Comparison of ENCODE assay signal across 28 mouse cellular contexts in the genomic region with DNA sequence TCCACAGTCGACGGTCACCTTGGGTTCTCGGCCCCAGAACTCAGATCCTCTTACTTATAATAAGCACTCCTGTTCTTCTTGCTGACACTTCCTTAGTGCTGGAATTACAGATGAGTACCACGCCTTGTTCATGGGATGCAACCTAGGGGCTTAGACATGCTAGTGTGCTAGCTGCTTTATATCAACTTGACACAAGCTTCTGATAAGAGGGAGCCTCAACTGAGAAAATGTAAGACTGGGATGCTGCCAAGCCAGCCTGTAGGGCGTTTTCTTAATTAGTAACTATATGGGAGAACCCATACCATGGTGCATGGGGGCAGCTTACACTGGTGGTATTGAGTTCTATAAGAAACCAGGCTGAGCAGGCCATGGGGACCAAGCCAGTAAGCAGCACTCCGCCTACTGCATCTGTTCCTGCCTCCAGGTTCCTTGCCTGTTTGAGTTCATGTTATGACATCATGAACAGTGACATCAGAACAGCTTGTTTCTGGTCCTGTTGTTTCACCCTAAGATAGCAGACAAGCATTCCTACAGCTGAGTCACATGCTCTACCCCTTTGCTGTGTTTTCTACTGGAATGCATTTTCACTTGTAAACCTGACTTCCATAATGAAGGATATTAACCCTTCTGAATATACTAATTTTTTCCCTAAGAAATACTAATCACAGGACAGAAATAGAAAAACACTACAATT. TPM values are rescaled to one million over a fixed set of nuclear protein-coding genes. Genes with fewer than 3 reads are reported as not detected.
DNase-seq lines count a peak whose midpoint lies in the region; ATAC-seq and TF ChIP-seq lines count a peak whose summit lies in the region.
"Had no signal": no experiment of that assay in that cellular context is flagged by ENCODE, and none has a peak within 500 bp of the region (broad histone marks: within the 10 kb centered on the region; RNA-seq: fewer than 3 reads in every experiment).

No protein-coding gene starts in this region.

- H3K27ac ChIP-seq in heart, embryonic 11.5 days (ENCODE audit: low read depth, low read length) = 0 out of 2 replicates have a peak overlapping the region, but pooled peaks have one; percentile 29
- 0 out of 2 replicates have a peak overlapping the region, but pooled peaks have one; percentile 33 for H3K27ac ChIP-seq in heart, embryonic 15.5 days
- H3K27ac ChIP-seq in heart, embryonic 10.5 days = no peak overlapping the region
- peak overlapping the region; percentile 82 for H3K27ac ChIP-seq in MEL (ENCODE audit: control insufficient read depth, low read depth, low read length)
- H3K27ac ChIP-seq in lung, postnatal 0 days (ENCODE audit: low read length) = no peak overlapping the region
- H3K27ac ChIP-seq: embryonic facial prominence, embryonic 13.5 days; forebrain, embryonic 10.5 days; forebrain, embryonic 13.5 days; hindbrain, embryonic 10.5 days; intestine, embryonic 15.5 days had no signal

- no peaks in the 10 kb centered on the region for H3K27me3 ChIP-seq in heart, embryonic 11.5 days (ENCODE audit: control insufficient read depth, insufficient read depth, low read length)
- no peaks in the 10 kb centered on the region for H3K27me3 ChIP-seq in heart, embryonic 15.5 days
- no peaks in the 10 kb centered on the region for H3K27me3 ChIP-seq in heart, embryonic 10.5 days (ENCODE audit: insufficient read depth, poor library complexity, severe bottlenecking)
- no peaks in the 10 kb centered on the region for H3K27me3 ChIP-seq in MEL (ENCODE audit: control insufficient read depth in 1 of 2, insufficient read depth in 2 of 2, low read length in 2 of 2)
- no peaks in the 10 kb centered on the region for H3K27me3 ChIP-seq in lung, postnatal 0 days (replicated peaks; ENCODE audit: insufficient read depth, low read length)
- H3K27me3 ChIP-seq: embryonic facial prominence, embryonic 13.5 days; forebrain, embryonic 13.5 days; heart, embryonic 12.5 days; hindbrain, embryonic 13.5 days; intestine, embryonic 15.5 days; Patski had no signal

- no peak overlapping the region for H3K4me3 ChIP-seq in heart, embryonic 11.5 days (ENCODE audit: low read depth, low read length)
- H3K4me3 ChIP-seq in heart, embryonic 15.5 days = no peak overlapping the region
- H3K4me3 ChIP-seq in heart, embryonic 10.5 days = no peak overlapping the region
- no peak overlapping the region for H3K4me3 ChIP-seq in MEL (ENCODE audit: control insufficient read depth in 1 of 2, insufficient read depth in 1 of 2, low read depth in 2 of 2, low read length in 2 of 2)
- H3K4me3 ChIP-seq in lung, postnatal 0 days (ENCODE audit: low read depth, low read length) = no peak overlapping the region
- H3K4me3 ChIP-seq: embryonic facial prominence, embryonic 13.5 days; forebrain, embryonic 10.5 days; forebrain, embryonic 13.5 days; heart, embryonic 12.5 days; hindbrain, embryonic 10.5 days; hindbrain, embryonic 13.5 days; intestine, embryonic 15.5 days had no signal

- DNase-seq in heart, postnatal 4 days = no peak
- no peak for DNase-seq in heart, embryonic 10.5 days (ENCODE audit: low spot score)
- DNase-seq in MEL (ENCODE audit: low read depth, low spot score) (peak; percentile 84), MN1 (ENCODE audit: low spot score) (peak; percentile 19)
- DNase-seq in right cerebral cortex, postnatal 14 days = no peak
- no peak for DNase-seq in lung, postnatal 0 days (ENCODE audit: low spot score)
- DNase-seq: adrenal gland, postnatal 10 days; cerebellum, adult 11 months; cerebellum, adult 2 months; cerebellum, adult 9-11 months; cerebellum, postnatal 25 days; gastrocnemius, postnatal 10 days; gastrocnemius, postnatal 36 days; kidney, adult 11 months; kidney, adult 8-10 months had no signal

- peak; percentile 82 to 83 for TF ChIP-seq EP300 in MEL (IDR thresholded peaks at IDR 0.05; ENCODE audit: low read depth in 1 of 2, low read length in 2 of 2)
- TF ChIP-seq EP300 in lung, postnatal 0 days (IDR thresholded peaks at IDR 0.05) = no peak

- no peak for ATAC-seq in heart, embryonic 11.5 days (replicated peaks; ENCODE audit: insufficient number of reproducible peaks, low FRiP score, low TSS enrichment)
- ATAC-seq in heart, embryonic 15.5 days (replicated peaks; ENCODE audit: insufficient number of reproducible peaks, insufficient read depth, low FRiP score, low read depth) = peak; percentile 58; the same call in 1 of the 2 replicates
- no peak for ATAC-seq in lung, postnatal 0 days
- ATAC-seq: CD4-positive, CD25-positive, alpha-beta regulatory T cell, adult 4 months; forebrain, embryonic 13.5 days; forebrain, embryonic 16.5 days; hindbrain, embryonic 16.5 days; intestine, embryonic 15.5 days; Patski had no signal

- no peaks in the 10 kb centered on the region for H3K79me2 ChIP-seq in MEL (ENCODE audit: control insufficient read depth, insufficient read depth, low read length, poor library complexity)

- TF ChIP-seq POLR2A in MEL (IDR thresholded peaks at IDR 0.05; ENCODE audit: control insufficient read depth in 1 of 2, insufficient read depth in 1 of 2, low read depth in 1 of 2, low read length in 2 of 2, poor library complexity in 1 of 2) = no peak

- H3K9ac ChIP-seq in heart, embryonic 11.5 days (ENCODE audit: low read depth, low read length) = no peak overlapping the region
- no peak overlapping the region for H3K9ac ChIP-seq in heart, embryonic 15.5 days
- H3K9ac ChIP-seq in MEL (ENCODE audit: control insufficient read depth, low read depth, low read length, poor library complexity, severe bottlenecking) = no peak overlapping the region
- H3K9ac ChIP-seq in lung, postnatal 0 days (replicated peaks; ENCODE audit: low read depth) = no peak overlapping the region
- H3K9ac ChIP-seq: embryonic facial prominence, embryonic 13.5 days; forebrain, embryonic 13.5 days; heart, embryonic 12.5 days; hindbrain, embryonic 13.5 days; intestine, embryonic 15.5 days had no signal

- H3K9me3 ChIP-seq in heart, embryonic 11.5 days (replicated peaks; ENCODE audit: control insufficient read depth, low read length) = no peaks in the 10 kb centered on the region
- H3K9me3 ChIP-seq in heart, embryonic 15.5 days (replicated peaks) = no peaks in the 10 kb centered on the region
- no peaks in the 10 kb centered on the region for H3K9me3 ChIP-seq in heart, embryonic 10.5 days
- no peaks in the 10 kb centered on the region for H3K9me3 ChIP-seq in MEL (replicated peaks; ENCODE audit: insufficient read depth, low read length)
- no peaks in the 10 kb centered on the region for H3K9me3 ChIP-seq in lung, postnatal 0 days (ENCODE audit: low read length)
- H3K9me3 ChIP-seq: embryonic facial prominence, embryonic 13.5 days; forebrain, embryonic 10.5 days; forebrain, embryonic 13.5 days; heart, embryonic 12.5 days; hindbrain, embryonic 10.5 days; hindbrain, embryonic 13.5 days; intestine, embryonic 15.5 days had no signal

- no peak for TF ChIP-seq CTCF in MEL (IDR thresholded peaks at IDR 0.05 in 2 of 3, conservative IDR thresholded peaks at IDR 0.05 in 1 of 3; ENCODE audit: control insufficient read depth in 1 of 3, insufficient read depth in 1 of 3, low read depth in 2 of 3, low read length in 3 of 3, poor library complexity in 1 of 3, severe bottlenecking in 1 of 3)
- no peak for TF ChIP-seq CTCF in lung, postnatal 0 days (IDR thresholded peaks at IDR 0.05)

- H3K36me3 ChIP-seq in heart, embryonic 11.5 days (ENCODE audit: control insufficient read depth, insufficient read depth, low read length) = no peaks in the 10 kb centered on the region
- H3K36me3 ChIP-seq in heart, embryonic 15.5 days = no peaks in the 10 kb centered on the region
- peaks cover 5% of the 10 kb centered on the region; the same call in 1 of the 2 replicates for H3K36me3 ChIP-seq in heart, embryonic 10.5 days
- H3K36me3 ChIP-seq in MEL (ENCODE audit: control insufficient read depth in 1 of 2, insufficient read depth in 2 of 2, low read length in 2 of 2) = peaks cover 0 to 42% of the 10 kb centered on the region in 2 experiments; a peak in 2 of 4 replicates
- no peaks in the 10 kb centered on the region for H3K36me3 ChIP-seq in lung, postnatal 0 days (ENCODE audit: insufficient read depth, low read length)
- H3K36me3 ChIP-seq: hindbrain, embryonic 13.5 days; intestine, embryonic 15.5 days had no signal

- 59% methylated on average over 6 of the region's 6 CpGs for WGBS in heart, embryonic 11.5 days (ENCODE audit: insufficient replicate concordance)
- WGBS in heart, embryonic 15.5 days = 42% methylated on average over 6 of the region's 6 CpGs
- WGBS in heart, embryonic 10.5 days = 60% methylated on average over 6 of the region's 6 CpGs
- 82% methylated on average over 6 of the region's 6 CpGs for WGBS in lung, postnatal 0 days

- H3K4me1 ChIP-seq in heart, embryonic 11.5 days (ENCODE audit: control insufficient read depth, insufficient read depth, low read length) = peaks cover 7% of the 10 kb centered on the region
- H3K4me1 ChIP-seq in heart, embryonic 15.5 days (replicated peaks) = peaks cover 13% of the 10 kb centered on the region; the same call in 1 of the 2 replicates
- H3K4me1 ChIP-seq in heart, embryonic 10.5 days = peaks cover 10% of the 10 kb centered on the region; the same call in 1 of the 2 replicates
- H3K4me1 ChIP-seq in MEL (ENCODE audit: control insufficient read depth in 1 of 2, insufficient read depth in 2 of 2, low read length in 2 of 2) = peaks cover 29 to 41% of the 10 kb centered on the region in 2 experiments
- no peaks in the 10 kb centered on the region for H3K4me1 ChIP-seq in lung, postnatal 0 days (ENCODE audit: insufficient read depth, low read depth, low read length)
- H3K4me1 ChIP-seq: hindbrain, embryonic 10.5 days; intestine, embryonic 15.5 days had no signal

- no peak for TF ChIP-seq RAD21 in MEL (IDR thresholded peaks at IDR 0.05; ENCODE audit: low read depth, low read length)

- H3K4me2 ChIP-seq in heart, embryonic 11.5 days = no peak overlapping the region
- no peak overlapping the region for H3K4me2 ChIP-seq in heart, embryonic 15.5 days
- no peak overlapping the region for H3K4me2 ChIP-seq in lung, postnatal 0 days (replicated peaks; ENCODE audit: low read depth, low read length)
- H3K4me2 ChIP-seq: embryonic facial prominence, embryonic 13.5 days; forebrain, embryonic 13.5 days; heart, embryonic 12.5 days; hindbrain, embryonic 13.5 days; intestine, embryonic 15.5 days had no signal

RNA-seq across cellular contexts. Expression of a gene that starts 43.8 kb away (rescaled TPM):
- polyA plus RNA-seq in heart, embryonic 11.5 days (2014; fragmentation: Nextera tagmentation; extraction: Ambion mirVana) = 82.4 and 88.3 TPM in 2 replicates
- total RNA-seq in heart, postnatal 4 days (2021) = 10 to 100 TPM; 31.4 to 32.3 TPM
- 43.8 and 48.7 TPM in 2 replicates for polyA plus RNA-seq in heart, embryonic 15.5 days (2015; fragmentation: Nextera tagmentation; extraction: Ambion mirVana)
- polyA plus RNA-seq in heart, embryonic 10.5 days (2016; fragmentation: Nextera tagmentation; extraction: Ambion mirVana) = 91.5 and 105 TPM in 2 replicates
- total RNA-seq in MEL (2012; rRNA removed) = 204 and 207 TPM in 2 replicates
- polyA plus RNA-seq in MEL (2012; ENCODE audit: insufficient read depth in 1 of 2, insufficient read length in 2 of 2, low read depth in 1 of 2, low replicate concordance in 2 of 2, missing spikeins in 1 of 2) = 100 to 1,000 TPM; 166 to 215 TPM
- 36.0 and 46.0 TPM in 2 replicates for polyA plus RNA-seq in lung, postnatal 0 days (2015; fragmentation: Nextera tagmentation; extraction: Ambion mirVana)

RNA-seq across cellular contexts. Expression of a gene that starts 58.3 kb away (rescaled TPM):
- 107 and 114 TPM in 2 replicates for polyA plus RNA-seq in heart, embryonic 11.5 days (2014; fragmentation: Nextera tagmentation; extraction: Ambion mirVana)
- total RNA-seq in heart, postnatal 4 days (2021) = 10 to 100 TPM; 56.3 to 58.9 TPM
- polyA plus RNA-seq in heart, embryonic 15.5 days (2015; fragmentation: Nextera tagmentation; extraction: Ambion mirVana) = 97.5 and 106 TPM in 2 replicates
- 92.8 and 95.9 TPM in 2 replicates for polyA plus RNA-seq in heart, embryonic 10.5 days (2016; fragmentation: Nextera tagmentation; extraction: Ambion mirVana)
- total RNA-seq in MEL (2012; rRNA removed) = 153 and 196 TPM in 2 replicates
- polyA plus RNA-seq in MEL (2012; ENCODE audit: insufficient read depth in 1 of 2, insufficient read length in 2 of 2, low read depth in 1 of 2, low replicate concordance in 2 of 2, missing spikeins in 1 of 2) = 100 to 1,000 TPM in 1 of 2 experiments, not detected in 1; 128 TPM
- 216 and 222 TPM in 2 replicates for polyA plus RNA-seq in lung, postnatal 0 days (2015; fragmentation: Nextera tagmentation; extraction: Ambion mirVana)

RNA-seq across cellular contexts. Expression of a gene that starts 58.3 kb away (rescaled TPM):
- polyA plus RNA-seq in heart, embryonic 11.5 days (2014; fragmentation: Nextera tagmentation; extraction: Ambion mirVana) = 81.1 and 92.5 TPM in 2 replicates
- 10 to 100 TPM; 69.6 to 71.6 TPM for total RNA-seq in heart, postnatal 4 days (2021)
- polyA plus RNA-seq in heart, embryonic 15.5 days (2015; fragmentation: Nextera tagmentation; extraction: Ambion mirVana) = 63.7 and 73.0 TPM in 2 replicates
- polyA plus RNA-seq in heart, embryonic 10.5 days (2016; fragmentation: Nextera tagmentation; extraction: Ambion mirVana) = 92.5 and 92.6 TPM in 2 replicates
- 3.9 and 4.7 TPM in 2 replicates for total RNA-seq in MEL (2012; rRNA removed)
- 1 to 10 TPM in 1 of 2 experiments, not detected in 1; 7.4 TPM for polyA plus RNA-seq in MEL (2012; ENCODE audit: insufficient read depth in 1 of 2, insufficient read length in 2 of 2, low read depth in 1 of 2, low replicate concordance in 2 of 2, missing spikeins in 1 of 2)
- polyA plus RNA-seq in lung, postnatal 0 days (2015; fragmentation: Nextera tagmentation; extraction: Ambion mirVana) = 93.3 and 96.6 TPM in 2 replicates

Comparison
In these comparisons a context has a peak if more than half of its experiments do, and no peak if none do; other contexts are left out.
1. H3K27ac ChIP-seq: peak in heart, embryonic 11.5 days (single experiment), heart, embryonic 15.5 days (single experiment) and MEL (single experiment); none in heart, embryonic 10.5 days (single experiment) and lung, postnatal 0 days (single experiment).
2. DNase-seq: peak in MEL (single experiment) and MN1 (single experiment); none in heart, postnatal 4 days (single experiment), heart, embryonic 10.5 days (single experiment), right cerebral cortex, postnatal 14 days (single experiment) and lung, postnatal 0 days (single experiment).